Mouse (Mus musculus) heart, postnatal 0 days (tissue): ENCODE results near the gene Mrps18b.
A peak's percentile ranks its signal among the peaks of the same experiment; 100 is the strongest.

Source experiments
- CTCF ChIP-seq: IDR thresholded peaks from 2 replicates; pipeline ENCODE4 v1.5.1; 2016; ENCODE audit warnings: antibody characterized with exemption, control low read depth, low read depth
- EP300 ChIP-seq: IDR thresholded peaks from 2 replicates; pipeline ENCODE4 v1.6.1; 2016; ENCODE audit warnings: antibody characterized with exemption, low read depth

DNA sequence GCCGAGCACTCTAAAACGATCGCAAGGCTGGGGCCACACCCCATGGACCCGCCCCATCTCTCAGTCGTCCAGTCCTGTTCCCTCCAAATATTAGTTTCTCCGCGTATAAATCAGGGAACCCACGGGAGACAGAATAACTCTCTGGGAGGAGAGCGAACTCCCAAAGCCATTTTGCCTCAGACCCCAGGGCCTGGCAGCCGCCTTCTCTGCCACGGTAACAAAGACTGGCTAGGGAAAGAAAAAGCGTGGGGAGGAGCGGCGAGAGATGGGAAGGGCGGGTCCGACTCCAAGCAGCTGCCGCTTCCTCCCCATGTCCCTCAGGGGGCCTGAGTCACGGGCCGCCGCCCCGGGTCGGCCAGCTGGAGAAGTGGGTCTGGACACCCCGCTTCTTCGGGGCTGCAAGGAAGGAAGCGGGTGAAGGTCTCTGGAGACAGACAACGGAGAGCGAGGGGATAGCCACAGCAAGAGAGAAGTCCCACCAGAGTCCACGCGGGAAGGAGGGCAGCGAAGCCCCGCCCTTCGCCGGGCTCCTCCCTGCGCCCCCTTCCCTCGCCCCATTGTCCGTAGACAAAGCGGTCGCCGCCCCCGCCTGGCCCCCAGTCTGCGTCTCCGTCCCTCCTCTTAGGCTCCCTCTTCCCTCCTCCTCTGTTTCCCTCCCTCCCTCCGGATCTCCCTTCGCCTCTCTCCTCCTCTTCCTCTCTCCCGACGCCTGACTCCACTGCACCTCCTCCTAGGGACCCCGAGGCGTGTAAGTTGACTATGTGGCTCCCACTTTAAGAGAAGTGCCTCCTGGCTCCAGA, 50.5 kb downstream of the Mrps18b start, which contains the start of gene Ppp1r18:
- TF ChIP-seq CTCF: no peak
- 0 out of 2 replicates have a peak, but pooled peaks have one; percentile 69 for TF ChIP-seq EP300
